Mouse (Mus musculus) midbrain, embryonic 11.5 days (tissue): ENCODE measurements at regions not wholly inside any gene's neighbourhood (a gene's known extent, or its start where the extent isn't known, plus 50 kb on each side); places are given as distances from the start of the nearest gene placed in this dataset.
"Not testable (repeated sequence)": the region's sequence is repeated elsewhere in the genome, so short reads cannot be mapped to it uniquely, and the experiment has no call there.

ENCODE experiments used
- ATAC-seq: fragments of 200-750 bp; cut with Nextera tagmentation; 2 replicates; pipeline ENCODE4 v1.8.0; 2017; ENCODE audit warnings: moderate TSS enrichment, moderate library complexity; ENCODE audit not compliant: low FRiP score
- DNase-seq: peaks from one replicate; pipeline ENCODE4 v3.0.0; 2015; ENCODE audit warnings: low spot score; ENCODE audit errors: missing footprints
- H3K27ac ChIP-seq: fragments of 300-500 bp; sonication (generic); 2 replicates; pipeline ENCODE4 v1.5.1; 2014; ENCODE audit warnings: low read depth, low read length
- H3K27me3 ChIP-seq: fragments of 300-500 bp; sonication (generic); 2 replicates; pipeline ENCODE4 v1.6.1; 2014; ENCODE audit warnings: mild to moderate bottlenecking, low read length, moderate library complexity, mixed read lengths; ENCODE audit not compliant: control insufficient read depth, insufficient read depth
- H3K36me3 ChIP-seq: fragments of 300-500 bp; sonication (generic); 2 replicates; pipeline ENCODE4 v1.6.1; 2014; ENCODE audit warnings: mild to moderate bottlenecking, low read length, moderate library complexity, mixed read lengths; ENCODE audit not compliant: control insufficient read depth, insufficient read depth
- H3K4me1 ChIP-seq: fragments of 300-500 bp; sonication (generic); 2 replicates; pipeline ENCODE4 v1.6.1; 2014; ENCODE audit warnings: low read length; ENCODE audit not compliant: control insufficient read depth, insufficient read depth
- H3K4me2 ChIP-seq: fragments of 300-500 bp; sonication (generic); 2 replicates; pipeline ENCODE4 v1.6.1; 2014; ENCODE audit warnings: mild to moderate bottlenecking, moderate library complexity
- H3K4me3 ChIP-seq: fragments of 300-500 bp; sonication (generic); 2 replicates; pipeline ENCODE4 v1.5.1; 2014; ENCODE audit warnings: low read depth, low read length
- H3K9ac ChIP-seq: fragments of 300-500 bp; sonication (generic); 2 replicates; pipeline ENCODE4 v1.6.1; 2014; ENCODE audit warnings: low read length
- H3K9me3 ChIP-seq: fragments of 300-500 bp; sonication (generic); 2 replicates; pipeline ENCODE4 v1.6.1; 2016; ENCODE audit warnings: low read length; ENCODE audit not compliant: control insufficient read depth
- WGBS: fragments of 180-500 bp; shearing (Covaris S2); extraction: QIAGEN DNeasy Blood & Tissue Kit; methylation state at CpG from one replicate; pipeline ENCODE4 v1.1.7; 2014; 5-methylcytosine and 5-hydroxymethylcytosine counted together

- peak; percentile 85 for DNase-seq
- 7% methylated on average over 19 of the region's 19 CpGs for WGBS
- Histone ChIP-seq H3K4me3 (peak overlapping the region; percentile 18; the same call in 1 of the 2 replicates), H3K4me2 (peak overlapping the region; percentile 44)
- H3K27me3 ChIP-seq, H3K9ac ChIP-seq, H3K9me3 ChIP-seq, H3K4me1 ChIP-seq, H3K27ac ChIP-seq, H3K36me3 ChIP-seq: not testable (repeated sequence)
- ATAC-seq, result peak; percentile 70; the same call in 1 of the 2 replicates
Measured at GRCm38 (mm10) chr6:89200514-89201284, 161.7 kb downstream of the Plxna1 start.

GRCm38 (mm10) chr6:89215021-89215420 is 147.4 kb downstream of the Plxna1 start:
- 72% methylated on average over 3 of the region's 3 CpGs for WGBS
- no peaks in the 10 kb centered on the region for H3K27me3 ChIP-seq
- H3K4me1 ChIP-seq, result no peaks in the 10 kb centered on the region
- ATAC-seq (no peak), DNase-seq (no peak)
- H3K4me2 ChIP-seq, result no peak overlapping the region
- no peaks in the 10 kb centered on the region for H3K36me3 ChIP-seq
- no peaks in the 10 kb centered on the region for H3K9me3 ChIP-seq
- no peak overlapping the region for H3K4me3 ChIP-seq
- H3K27ac ChIP-seq, result no peak overlapping the region
- H3K9ac ChIP-seq, result no peak overlapping the region

GRCm38 (mm10) chr6:89235416-89236075 is 126.9 kb downstream of the Plxna1 start:
- H3K9me3 ChIP-seq, result no peaks in the 10 kb centered on the region
- H3K9ac ChIP-seq, result peak overlapping the region; percentile 18; the same call in 1 of the 2 replicates
- 16% methylated on average over 27 of the region's 27 CpGs for WGBS
- H3K4me2 ChIP-seq, result peak overlapping the region; percentile 38
- no peaks in the 10 kb centered on the region for H3K36me3 ChIP-seq
- peaks cover 28% of the 10 kb centered on the region for H3K4me1 ChIP-seq
- ATAC-seq, result peak; percentile 75
- peaks cover 2% of the 10 kb centered on the region for H3K27me3 ChIP-seq
- DNase-seq, result peak; percentile 92
- peak overlapping the region; percentile 50 for H3K27ac ChIP-seq
- no peak overlapping the region for H3K4me3 ChIP-seq

- ATAC-seq (0 out of 2 replicates have a peak, but pooled peaks have one; percentile 17), DNase-seq (no peak)
- no peaks in the 10 kb centered on the region for H3K36me3 ChIP-seq
- 6% methylated on average over 8 of the region's 8 CpGs for WGBS
- H3K4me1 ChIP-seq, result peaks cover 28% of the 10 kb centered on the region
- peak overlapping the region; percentile 14; the same call in 1 of the 2 replicates for H3K9ac ChIP-seq
- H3K4me3 ChIP-seq, result no peak overlapping the region
- H3K4me2 ChIP-seq, result no peak overlapping the region
- peaks cover 2% of the 10 kb centered on the region for H3K27me3 ChIP-seq
- no peaks in the 10 kb centered on the region for H3K9me3 ChIP-seq
- peak overlapping the region; percentile 50; the same call in 1 of the 2 replicates for H3K27ac ChIP-seq
Measured at GRCm38 (mm10) chr6:89236226-89236625, 126.2 kb downstream of the Plxna1 start.

- Histone ChIP-seq H3K4me2 (no peak overlapping the region), H3K4me1 (peaks cover 28% of the 10 kb centered on the region), H3K27me3 (peaks cover 2% of the 10 kb centered on the region), H3K27ac (no peak overlapping the region), H3K9ac (no peak overlapping the region), H3K4me3 (no peak overlapping the region), H3K36me3 (no peaks in the 10 kb centered on the region), H3K9me3 (no peaks in the 10 kb centered on the region)
- 82% methylated on average over 10 of the region's 10 CpGs for WGBS
- ATAC-seq (no peak), DNase-seq (no peak)
Measured at GRCm38 (mm10) chr6:89236892-89237646, 125.4 kb downstream of the Plxna1 start.

- no peak for DNase-seq
- 56% methylated on average over 14 of the region's 14 CpGs for whole genome bisulfite sequencing
- H3K27me3 ChIP-seq, result peaks cover 2% of the 10 kb centered on the region; the same call in 1 of the 2 replicates
- no peak for ATAC-seq
- no peaks in the 10 kb centered on the region for H3K36me3 ChIP-seq
- no peak overlapping the region for H3K27ac ChIP-seq
- H3K9me3 ChIP-seq, result no peaks in the 10 kb centered on the region
- H3K9ac ChIP-seq, result no peak overlapping the region
- peaks cover 38% of the 10 kb centered on the region for H3K4me1 ChIP-seq
- no peak overlapping the region for H3K4me2 ChIP-seq
- H3K4me3 ChIP-seq, result no peak overlapping the region
Measured at GRCm38 (mm10) chr6:89238871-89239270, 123.5 kb downstream of the Plxna1 start.

GRCm38 (mm10) chr6:89239511-89239910 is 122.9 kb downstream of the Plxna1 start:
- H3K4me3 ChIP-seq, result no peak overlapping the region
- no peak overlapping the region for H3K27ac ChIP-seq
- DNase-seq (no peak), ATAC-seq (no peak)
- H3K27me3 ChIP-seq, result peaks cover 2% of the 10 kb centered on the region; the same call in 1 of the 2 replicates
- no peaks in the 10 kb centered on the region for H3K9me3 ChIP-seq
- H3K4me2 ChIP-seq, result no peak overlapping the region
- no peak overlapping the region for H3K9ac ChIP-seq
- H3K36me3 ChIP-seq, result no peaks in the 10 kb centered on the region
- H3K4me1 ChIP-seq, result peaks cover 38% of the 10 kb centered on the region
- WGBS, result 36% methylated on average over 8 of the region's 8 CpGs

- H3K4me2 ChIP-seq, result no peak overlapping the region
- ATAC-seq, result no peak
Measured at GRCm38 (mm10) chr6:89240168-89240705, 122.2 kb downstream of the Plxna1 start.

More at GRCm38 (mm10) chr6:89240168-89240705, 122.2 kb downstream of the Plxna1 start:
- Histone ChIP-seq H3K27ac (no peak overlapping the region), H3K4me1 (peaks cover 37% of the 10 kb centered on the region), H3K27me3 (peaks cover 2% of the 10 kb centered on the region; the same call in 1 of the 2 replicates), H3K9me3 (no peaks in the 10 kb centered on the region), H3K9ac (no peak overlapping the region), H3K36me3 (no peaks in the 10 kb centered on the region), H3K4me3 (no peak overlapping the region)
- DNase-seq, result no peak
- 30% methylated on average over 4 of the region's 4 CpGs for WGBS
